Mouse (Mus musculus): ENCODE measurements around the gene Selenoi. TPM values are rescaled to one million over a fixed set of nuclear protein-coding genes. Genes with fewer than 3 reads are reported as not detected.

Gene Selenoi
- polyA plus RNA-seq (2016; fragmentation: Nextera tagmentation; extraction: Ambion mirVana) = 20.8 and 21.4 TPM in 2 replicates

DNA sequence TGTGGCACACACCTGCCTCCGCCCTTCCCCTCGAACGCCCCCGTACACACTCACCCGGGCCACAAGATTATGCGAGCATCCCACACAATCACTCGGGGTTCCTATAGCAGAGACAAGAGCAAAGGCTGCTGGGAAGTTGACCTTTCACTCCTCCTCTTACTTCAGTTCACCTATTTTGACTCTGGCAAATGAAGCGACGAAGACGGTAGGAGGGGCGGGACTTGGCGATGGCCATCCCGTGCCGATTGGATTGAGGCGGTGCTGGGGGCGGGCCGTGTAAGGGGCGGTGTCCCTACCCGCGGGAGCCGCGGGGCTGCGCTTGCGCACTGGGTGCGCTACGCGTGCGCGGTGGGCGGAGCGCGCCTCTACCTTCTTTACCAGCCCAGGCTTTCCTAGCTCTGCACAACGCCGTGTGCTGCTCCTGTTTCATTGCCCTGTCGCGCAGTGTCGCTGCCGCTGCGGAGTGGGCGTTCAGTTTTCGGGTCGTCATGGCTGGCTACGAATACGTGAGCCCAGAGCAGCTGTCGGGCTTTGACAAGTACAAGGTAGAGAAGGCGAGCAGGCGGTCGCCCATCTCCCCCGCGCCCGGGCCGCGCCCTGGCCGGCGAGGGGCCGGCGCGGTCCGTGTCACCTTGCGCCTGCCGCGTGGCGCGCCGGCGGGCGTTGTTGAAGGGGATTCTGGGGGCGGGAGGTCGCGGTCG lies at the start of gene Selenoi:
Gene Selenoi, plus strand, starts transcription at position 311 of the 701 bp plus-strand sequence.
- H3K4me3 ChIP-seq = peak within 1 kb of the TSS; percentile 82

DNA sequence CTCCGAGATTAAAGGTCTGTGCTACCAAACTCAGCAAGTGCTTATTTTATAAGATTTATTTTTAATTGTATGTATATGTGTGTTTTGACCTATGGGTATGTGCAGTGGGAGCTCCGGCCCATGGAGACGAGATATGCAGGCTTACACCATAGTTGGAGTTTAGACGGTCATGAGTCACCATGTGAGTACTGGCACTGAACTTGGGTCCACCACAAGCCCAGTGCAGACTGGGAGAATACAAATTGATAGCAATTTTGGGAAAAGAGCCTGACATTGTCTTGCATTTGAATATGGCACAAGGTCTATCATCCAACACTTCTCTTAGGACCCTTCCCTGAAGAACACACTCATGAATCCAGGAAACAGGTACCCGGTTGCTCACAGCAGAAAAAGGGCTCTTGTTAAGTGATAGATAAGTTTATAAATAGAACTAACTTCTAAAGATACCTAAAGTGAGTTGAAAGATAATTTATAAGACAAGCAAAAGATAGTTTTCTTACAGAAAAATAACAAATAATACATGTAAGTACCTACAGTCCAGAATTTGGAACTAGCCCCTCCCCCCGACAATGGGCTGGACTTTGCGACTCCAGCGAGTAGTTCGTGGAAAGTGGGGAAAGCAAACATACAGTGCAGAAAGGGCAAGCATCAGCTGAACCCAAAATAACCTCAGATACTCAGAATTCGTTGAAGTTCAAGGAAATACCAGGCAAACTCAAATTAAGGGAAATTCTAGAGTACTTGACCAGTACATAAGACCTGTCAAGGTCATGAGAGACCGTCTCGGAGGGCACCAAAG lies 44.5 kb upstream of the Selenoi start:
- 87% methylated on average over 12 of the region's 12 CpGs for WGBS
- Histone ChIP-seq H3K9me3 (replicated peaks) (no peaks in the 10 kb centered on the region), H3K27me3 (replicated peaks) (no peaks in the 10 kb centered on the region), H3K9ac (no peak overlapping the region), H3K27ac (ENCODE audit: poor library complexity, severe bottlenecking) (no peak overlapping the region), H3K36me3 (peaks cover 58% of the 10 kb centered on the region), H3K4me2 (no peak overlapping the region), H3K4me1 (replicated peaks) (no peaks in the 10 kb centered on the region), H3K4me3 (no peak overlapping the region)
- ATAC-seq (ENCODE audit: insufficient number of reproducible peaks, low FRiP score) = no peak

More for the DNA sequence above, at the start of gene Selenoi:
- peak within 1 kb of the TSS; percentile 77 for H3K4me2 ChIP-seq
- 3% methylated on average over 62 of the region's 71 CpGs for WGBS
- H3K4me1 ChIP-seq (replicated peaks) = peaks cover 20% of the 10 kb centered on the region
- ATAC-seq (ENCODE audit: insufficient number of reproducible peaks, low FRiP score) = peak; percentile 100
- no peaks in the 10 kb centered on the region for H3K9me3 ChIP-seq (replicated peaks)
- H3K27ac ChIP-seq (ENCODE audit: poor library complexity, severe bottlenecking) = peak within 1 kb of the TSS; percentile 93
- no peaks in the 10 kb centered on the region for H3K27me3 ChIP-seq (replicated peaks)
- peak within 1 kb of the TSS; percentile 86 for H3K9ac ChIP-seq
- H3K36me3 ChIP-seq = peaks cover 10% of the 10 kb centered on the region

DNA sequence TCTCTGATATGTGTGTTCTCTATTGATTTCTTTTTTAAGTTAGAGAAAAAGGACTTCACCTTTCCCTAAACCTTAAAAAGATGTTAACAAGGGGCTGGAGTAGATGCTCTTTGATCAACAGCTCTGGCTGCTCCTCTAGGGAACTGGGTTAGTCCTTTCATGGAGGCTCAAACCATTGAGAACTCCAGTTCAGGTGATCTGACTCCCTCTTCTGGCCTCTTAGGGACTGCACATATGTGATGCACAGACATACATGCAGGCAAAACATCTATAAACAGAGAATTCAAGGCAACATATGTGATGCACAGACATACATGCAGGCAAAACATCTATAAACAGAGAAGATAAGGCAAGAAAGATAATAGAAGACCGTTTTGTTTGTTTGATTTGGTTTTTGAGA lies 39.9 kb upstream of the Selenoi start:
- Histone ChIP-seq H3K36me3 (peaks cover 26% of the 10 kb centered on the region), H3K9ac (no peak overlapping the region), H3K9me3 (replicated peaks) (no peaks in the 10 kb centered on the region), H3K27me3 (replicated peaks) (no peaks in the 10 kb centered on the region), H3K4me2 (no peak overlapping the region), H3K4me1 (replicated peaks) (peaks cover 6% of the 10 kb centered on the region), H3K4me3 (no peak overlapping the region), H3K27ac (ENCODE audit: poor library complexity, severe bottlenecking) (no peak overlapping the region)
- 71% methylated on average over 1 of the region's 1 CpGs for WGBS
- no peak for ATAC-seq (ENCODE audit: insufficient number of reproducible peaks, low FRiP score)

DNA sequence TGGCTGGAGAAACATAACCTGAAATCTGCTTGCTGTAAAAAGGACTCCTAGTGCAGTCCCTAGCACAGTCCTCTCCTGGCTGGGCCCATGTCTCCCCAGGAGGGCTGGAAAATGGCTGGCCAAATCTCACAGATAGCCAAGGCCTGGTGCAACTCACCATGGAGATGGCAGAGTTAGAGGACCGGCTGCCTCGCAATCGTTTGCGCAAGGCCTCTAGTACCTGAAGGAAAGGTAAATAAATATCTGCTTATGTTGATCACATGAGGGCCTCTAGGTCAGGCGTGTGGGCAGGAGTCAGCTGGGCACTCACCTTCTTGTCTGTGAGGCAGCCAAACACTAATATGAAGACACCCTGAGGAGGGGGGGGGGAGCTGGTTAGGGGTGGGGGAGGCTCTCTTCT lies 37.0 kb upstream of the Selenoi start:
- Histone ChIP-seq H3K4me1 (replicated peaks) (peaks cover 12% of the 10 kb centered on the region), H3K27ac (ENCODE audit: poor library complexity, severe bottlenecking) (no peak overlapping the region)
- 86% methylated on average over 5 of the region's 5 CpGs for whole genome bisulfite sequencing

DNA sequence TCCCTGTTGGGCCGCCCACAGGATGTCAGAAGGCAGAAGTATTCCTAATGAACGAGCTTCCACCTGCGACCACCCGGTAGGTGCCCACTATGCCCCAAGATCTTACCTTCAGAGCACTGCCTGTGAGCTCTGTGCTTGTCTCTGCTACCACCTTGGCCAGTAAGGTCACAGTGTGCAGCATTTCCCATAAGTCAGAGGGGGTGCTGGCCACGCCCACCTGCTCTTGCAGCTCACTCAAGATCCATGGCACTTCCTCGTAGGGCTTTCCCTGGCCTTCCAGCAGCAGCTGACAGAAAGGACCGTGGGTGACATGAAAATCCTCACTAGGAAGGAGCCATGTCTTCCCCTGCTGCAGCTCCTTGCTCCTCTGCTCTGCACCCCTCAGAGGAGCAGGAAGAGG lies 34.1 kb upstream of the Selenoi start:
- WGBS = 63% methylated on average over 7 of the region's 7 CpGs
- Histone ChIP-seq H3K9me3 (replicated peaks) (no peaks in the 10 kb centered on the region), H3K4me1 (replicated peaks) (peaks cover 12% of the 10 kb centered on the region), H3K9ac (no peak overlapping the region), H3K27ac (ENCODE audit: poor library complexity, severe bottlenecking) (no peak overlapping the region), H3K36me3 (no peaks in the 10 kb centered on the region), H3K27me3 (replicated peaks) (no peaks in the 10 kb centered on the region), H3K4me3 (no peak overlapping the region), H3K4me2 (no peak overlapping the region)
- no peak for ATAC-seq (ENCODE audit: insufficient number of reproducible peaks, low FRiP score)

More for the DNA sequence above, 37.0 kb upstream of the Selenoi start:
- no peak overlapping the region for H3K9ac ChIP-seq
- no peak overlapping the region for H3K4me3 ChIP-seq
- no peak for ATAC-seq (ENCODE audit: insufficient number of reproducible peaks, low FRiP score)
- H3K36me3 ChIP-seq = peaks cover 7% of the 10 kb centered on the region; the same call in 1 of the 2 replicates
- no peaks in the 10 kb centered on the region for H3K9me3 ChIP-seq (replicated peaks)
- H3K27me3 ChIP-seq (replicated peaks) = no peaks in the 10 kb centered on the region
- H3K4me2 ChIP-seq = no peak overlapping the region

DNA sequence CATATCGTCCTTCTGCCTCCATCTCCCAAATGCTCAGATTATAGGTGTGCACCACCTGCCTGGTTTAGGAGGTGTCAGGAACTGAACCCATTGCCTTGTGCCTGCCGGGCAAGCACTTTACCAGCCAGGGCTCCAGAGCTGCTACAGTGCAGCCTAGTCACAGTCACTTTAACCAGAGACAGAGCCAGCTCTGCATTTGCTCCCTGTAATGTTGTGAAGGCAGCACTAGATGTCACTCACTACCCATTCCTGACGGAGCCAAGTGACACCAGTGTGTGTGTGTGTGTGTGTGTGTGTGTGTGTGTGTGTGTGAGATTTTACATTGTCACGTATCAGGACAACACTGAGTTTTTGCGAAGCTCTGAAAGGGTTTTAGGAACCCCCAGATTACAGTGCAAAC lies 30.9 kb upstream of the Selenoi start:
- no peak overlapping the region for H3K9ac ChIP-seq
- 44% methylated on average over 5 of the region's 5 CpGs for WGBS
- no peaks in the 10 kb centered on the region for H3K27me3 ChIP-seq (replicated peaks)
- 0 out of 2 replicates have a peak, but pooled peaks cover 11% of the 10 kb centered on the region for H3K4me1 ChIP-seq (replicated peaks)
- H3K4me2 ChIP-seq = no peak overlapping the region
- H3K9me3 ChIP-seq (replicated peaks) = no peaks in the 10 kb centered on the region
- no peak overlapping the region for H3K4me3 ChIP-seq
- no peak overlapping the region for H3K27ac ChIP-seq (ENCODE audit: poor library complexity, severe bottlenecking)
- 0 out of 2 replicates have a peak, but pooled peaks have one; percentile 17 for ATAC-seq (ENCODE audit: insufficient number of reproducible peaks, low FRiP score)
- no peaks in the 10 kb centered on the region for H3K36me3 ChIP-seq

DNA sequence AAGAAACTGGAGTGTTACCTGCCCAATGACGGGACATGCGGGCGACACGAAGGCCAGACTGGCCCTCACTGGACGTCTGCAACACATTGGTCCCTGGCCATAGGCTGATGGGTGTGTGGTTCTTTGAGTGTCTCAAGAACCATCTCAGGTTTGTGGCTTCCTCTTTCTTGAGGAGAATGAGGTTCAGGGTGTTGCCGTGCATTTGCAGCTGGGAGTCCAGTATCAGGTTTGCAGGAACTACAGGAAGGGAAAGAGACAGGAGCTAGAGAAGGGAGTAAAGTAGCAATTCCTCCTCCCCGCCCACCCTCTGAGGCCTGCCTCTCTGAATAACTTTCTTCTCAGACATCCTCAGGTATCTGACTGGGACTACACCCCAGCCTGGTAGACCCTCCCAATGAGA lies 30.2 kb upstream of the Selenoi start:
- no peak for ATAC-seq (ENCODE audit: insufficient number of reproducible peaks, low FRiP score)
- H3K36me3 ChIP-seq = no peaks in the 10 kb centered on the region
- WGBS = 81% methylated on average over 7 of the region's 7 CpGs
- H3K4me2 ChIP-seq = no peak overlapping the region
- no peaks in the 10 kb centered on the region for H3K9me3 ChIP-seq (replicated peaks)
- no peak overlapping the region for H3K27ac ChIP-seq (ENCODE audit: poor library complexity, severe bottlenecking)
- H3K27me3 ChIP-seq (replicated peaks) = no peaks in the 10 kb centered on the region
- no peak overlapping the region for H3K4me3 ChIP-seq
- 0 out of 2 replicates have a peak, but pooled peaks cover 11% of the 10 kb centered on the region for H3K4me1 ChIP-seq (replicated peaks)
- H3K9ac ChIP-seq = no peak overlapping the region

DNA sequence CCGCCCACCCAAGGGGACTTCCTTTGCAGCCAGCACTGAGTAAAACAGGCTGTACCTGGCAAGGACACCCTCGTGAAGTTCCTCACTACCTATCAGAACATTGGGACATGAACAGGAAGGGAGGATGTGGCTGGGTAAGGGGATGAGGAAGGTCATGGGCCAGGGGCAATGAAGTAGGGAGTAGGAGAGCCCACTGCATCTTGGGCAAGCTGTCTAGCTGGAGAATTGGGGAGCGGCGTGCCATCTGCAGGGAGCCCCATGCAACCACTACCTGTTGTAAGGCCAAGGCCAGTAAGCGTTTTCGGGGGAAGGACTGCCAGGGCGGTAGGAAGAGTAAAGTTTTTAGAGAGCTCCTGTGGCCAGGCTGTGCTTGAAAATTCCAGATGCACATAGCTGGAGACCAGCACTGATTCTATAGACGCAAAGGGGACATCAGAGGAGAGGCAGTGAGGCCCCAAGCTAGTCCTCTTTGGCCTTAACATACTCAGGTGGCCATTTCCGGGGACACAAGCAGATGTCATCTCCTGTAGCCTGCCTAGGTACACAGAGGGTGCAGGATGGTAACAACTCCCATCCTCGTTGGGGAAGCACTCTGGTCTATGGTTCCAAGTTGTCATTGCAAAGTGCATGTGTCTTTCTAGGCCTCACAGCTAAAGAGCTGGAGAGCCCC lies 29.0 kb upstream of the Selenoi start:
- Histone ChIP-seq H3K9ac (no peak overlapping the region), H3K27ac (ENCODE audit: poor library complexity, severe bottlenecking) (no peak overlapping the region), H3K4me2 (no peak overlapping the region), H3K4me3 (no peak overlapping the region), H3K36me3 (no peaks in the 10 kb centered on the region), H3K9me3 (replicated peaks) (no peaks in the 10 kb centered on the region), H3K4me1 (replicated peaks) (0 out of 2 replicates have a peak, but pooled peaks cover 6% of the 10 kb centered on the region), H3K27me3 (replicated peaks) (no peaks in the 10 kb centered on the region)
- 78% methylated on average over 10 of the region's 10 CpGs for WGBS
- ATAC-seq (ENCODE audit: insufficient number of reproducible peaks, low FRiP score) = no peak

DNA sequence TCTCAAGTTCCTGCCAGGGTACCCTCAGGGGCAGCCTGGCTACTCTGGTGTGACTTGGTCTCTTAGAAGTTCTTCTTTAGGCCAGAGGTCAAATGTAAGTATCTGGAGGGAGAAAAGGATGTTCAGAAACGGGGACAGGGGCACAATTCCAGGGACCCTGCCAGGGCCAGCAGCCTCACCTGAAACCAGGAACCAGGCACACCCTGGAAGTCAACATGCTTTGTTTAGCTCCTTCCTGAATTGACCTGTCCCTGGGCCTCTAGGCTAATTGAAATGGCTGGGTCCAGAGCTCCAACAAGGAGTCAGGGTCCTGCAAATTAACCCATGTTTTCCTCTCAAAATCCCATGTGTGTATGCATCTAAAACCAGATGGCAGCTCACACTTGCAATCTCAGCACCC lies 27.9 kb upstream of the Selenoi start:
- H3K4me2 ChIP-seq = no peak overlapping the region
- H3K27ac ChIP-seq (ENCODE audit: poor library complexity, severe bottlenecking) = no peak overlapping the region
- 52% methylated on average over 1 of the region's 1 CpGs for WGBS
- no peak for ATAC-seq (ENCODE audit: insufficient number of reproducible peaks, low FRiP score)
- H3K4me3 ChIP-seq = no peak overlapping the region
- no peak overlapping the region for H3K9ac ChIP-seq
- H3K36me3 ChIP-seq = no peaks in the 10 kb centered on the region
- peaks cover 7% of the 10 kb centered on the region for H3K4me1 ChIP-seq (replicated peaks)
- no peaks in the 10 kb centered on the region for H3K9me3 ChIP-seq (replicated peaks)
- no peaks in the 10 kb centered on the region for H3K27me3 ChIP-seq (replicated peaks)

DNA sequence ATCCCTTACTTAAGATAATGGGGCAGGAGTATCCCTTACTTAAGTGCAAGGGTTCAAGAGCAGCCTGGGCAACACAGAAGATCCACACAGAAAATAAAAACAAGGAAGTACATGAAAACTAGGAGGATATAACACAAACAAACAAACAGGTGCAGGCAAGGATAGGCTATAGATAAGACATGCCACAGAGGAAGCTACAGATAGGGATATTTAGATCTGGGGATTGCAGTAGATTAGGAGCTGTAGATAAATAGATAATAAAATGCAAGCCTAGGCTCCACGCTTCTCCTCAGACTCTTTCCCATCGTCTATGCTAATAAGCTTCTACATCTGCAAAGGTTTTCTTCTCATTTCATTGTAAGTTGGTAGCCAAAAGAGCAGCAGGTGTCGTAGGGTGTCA lies 27.3 kb upstream of the Selenoi start:
- 55% methylated on average over 3 of the region's 3 CpGs for WGBS

DNA sequence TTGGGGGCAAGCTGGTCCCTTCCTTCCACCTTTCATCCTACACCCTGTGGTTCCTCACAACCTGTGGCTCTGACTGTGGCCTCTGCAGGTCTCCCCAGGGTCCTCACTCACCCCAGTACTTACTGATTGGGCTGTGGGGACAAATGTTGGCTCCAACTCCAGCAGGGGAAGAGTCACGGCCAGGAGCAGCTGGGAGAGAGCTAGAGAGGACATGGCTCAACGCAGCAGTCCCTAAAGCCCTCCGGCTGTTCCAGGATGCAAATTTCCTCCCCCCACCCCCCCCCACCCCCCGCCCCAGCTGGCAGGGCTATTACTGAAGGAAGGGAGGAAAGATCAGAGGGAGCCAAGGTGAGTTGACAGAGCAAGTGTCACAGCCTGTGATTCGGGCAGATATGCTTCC lies 26.9 kb upstream of the Selenoi start, which contains the start of gene Adgrf3:
Gene Adgrf3, minus strand, starts transcription at position 230 of the 400 bp plus-strand sequence.
- H3K36me3 ChIP-seq = no peaks in the 10 kb centered on the region
- no peak for ATAC-seq (ENCODE audit: insufficient number of reproducible peaks, low FRiP score)
- H3K9me3 ChIP-seq (replicated peaks) = no peaks in the 10 kb centered on the region
- no peaks in the 10 kb centered on the region for H3K27me3 ChIP-seq (replicated peaks)
- no peak within 1 kb of the TSS for H3K4me2 ChIP-seq
- no peak within 1 kb of the TSS for H3K27ac ChIP-seq (ENCODE audit: poor library complexity, severe bottlenecking)
- peaks cover 14% of the 10 kb centered on the region for H3K4me1 ChIP-seq (replicated peaks)
- WGBS = 31% methylated on average over 5 of the region's 5 CpGs
- H3K9ac ChIP-seq = no peak within 1 kb of the TSS
- H3K4me3 ChIP-seq = no peak within 1 kb of the TSS

More for the DNA sequence above, 27.3 kb upstream of the Selenoi start:
- H3K4me3 ChIP-seq = no peak overlapping the region
- no peak overlapping the region for H3K4me2 ChIP-seq
- peaks cover 11% of the 10 kb centered on the region for H3K4me1 ChIP-seq (replicated peaks)
- H3K27ac ChIP-seq (ENCODE audit: poor library complexity, severe bottlenecking) = no peak overlapping the region
- H3K9me3 ChIP-seq (replicated peaks) = no peaks in the 10 kb centered on the region
- no peak overlapping the region for H3K9ac ChIP-seq
- no peaks in the 10 kb centered on the region for H3K36me3 ChIP-seq
- no peak for ATAC-seq (ENCODE audit: insufficient number of reproducible peaks, low FRiP score)
- H3K27me3 ChIP-seq (replicated peaks) = no peaks in the 10 kb centered on the region
